Mouse (Mus musculus): Measurements from ENCODE around the gene Atp2a1.
"Not testable (repeated sequence)": the region's sequence is repeated elsewhere in the genome, so short reads cannot be mapped to it uniquely, and the experiment has no call there.

Gene Atp2a1

GRCm38 (mm10) chr7:126463004-126463403 lies at the start of gene Atp2a1:
Atp2a1 (minus strand) TSS chr7:126463108.
- no peak for DNase-seq (ENCODE audit: low spot score)

GRCm38 (mm10) chr7:126511287-126511686 lies 48.4 kb upstream of the Atp2a1 start:
- no peak for DNase-seq (ENCODE audit: low spot score)

- no peak for DNase-seq (ENCODE audit: low spot score)
Measured at GRCm38 (mm10) chr7:126507126-126507778, 44.3 kb upstream of the Atp2a1 start.

- no peak for DNase-seq (ENCODE audit: low spot score)
Measured at GRCm38 (mm10) chr7:126504913-126505312, 42.0 kb upstream of the Atp2a1 start.

GRCm38 (mm10) chr7:126503273-126503878 lies 40.5 kb upstream of the Atp2a1 start, which contains the start of gene Atxn2l:
Atxn2l (minus strand) TSS chr7:126503437.
- peak; percentile 99 for DNase-seq (ENCODE audit: low spot score)

GRCm38 (mm10) chr7:126502751-126503150 lies 39.8 kb upstream of the Atp2a1 start:
- no peak for DNase-seq (ENCODE audit: low spot score)

- DNase-seq (ENCODE audit: low spot score): peak; percentile 86
Measured at GRCm38 (mm10) chr7:126502023-126502741, 39.3 kb upstream of the Atp2a1 start.

GRCm38 (mm10) chr7:126501684-126502022 lies 38.7 kb upstream of the Atp2a1 start:
- DNase-seq (ENCODE audit: low spot score): no peak

GRCm38 (mm10) chr7:126499416-126499815 lies 36.5 kb upstream of the Atp2a1 start:
- no peak for DNase-seq (ENCODE audit: low spot score)

- no peak for DNase-seq (ENCODE audit: low spot score)
Measured at GRCm38 (mm10) chr7:126497966-126498365, 35.1 kb upstream of the Atp2a1 start.

- DNase-seq (ENCODE audit: low spot score): no peak
Measured at GRCm38 (mm10) chr7:126496475-126496874, 33.6 kb upstream of the Atp2a1 start.

- no peak for DNase-seq (ENCODE audit: low spot score)
Measured at GRCm38 (mm10) chr7:126494120-126494519, 31.2 kb upstream of the Atp2a1 start.

GRCm38 (mm10) chr7:126491973-126492372 lies 29.1 kb upstream of the Atp2a1 start:
- DNase-seq (ENCODE audit: low spot score): no peak

GRCm38 (mm10) chr7:126491005-126491404 lies 28.1 kb upstream of the Atp2a1 start:
- no peak for DNase-seq (ENCODE audit: low spot score)

GRCm38 (mm10) chr7:126487617-126488385 lies 24.9 kb upstream of the Atp2a1 start:
- not testable (repeated sequence) for DNase-seq (ENCODE audit: low spot score)

- DNase-seq (ENCODE audit: low spot score): peak; percentile 91
Measured at GRCm38 (mm10) chr7:126487052-126487483, 24.2 kb upstream of the Atp2a1 start, which contains the start of gene Tufm. Tufm (plus strand) TSS chr7:126487361.

GRCm38 (mm10) chr7:126482392-126482871 lies 19.5 kb upstream of the Atp2a1 start:
- DNase-seq (ENCODE audit: low spot score): no peak

GRCm38 (mm10) chr7:126481699-126482098 lies 18.8 kb upstream of the Atp2a1 start:
- no peak for DNase-seq (ENCODE audit: low spot score)

GRCm38 (mm10) chr7:126474993-126475581 lies 12.2 kb upstream of the Atp2a1 start, which contains the start of gene Sh2b1:
Sh2b1 (minus strand) TSS chr7:126475424.
- peak; percentile 91 for DNase-seq (ENCODE audit: low spot score)

- DNase-seq (ENCODE audit: low spot score): no peak
Measured at GRCm38 (mm10) chr7:126474486-126474955, 11.6 kb upstream of the Atp2a1 start.

- no peak for DNase-seq (ENCODE audit: low spot score)
Measured at GRCm38 (mm10) chr7:126473470-126474086, 10.7 kb upstream of the Atp2a1 start.

Measured in T-cell, adult 2 months (primary cell).